Mouse (Mus musculus) E14TG2a.4 (cell line): ENCODE data around the gene Gm3285.
A peak's percentile ranks its signal among the peaks of the same experiment; 100 is the strongest.

Source experiments
- H3K27me3 ChIP-seq: 2 replicates; pipeline ENCODE4 v1.6.1; 2014; ENCODE audit warnings: low read length, control low read depth; ENCODE audit not compliant: insufficient read depth
- H3K36me3 ChIP-seq: 2 replicates; pipeline ENCODE4 v1.6.1; 2014; ENCODE audit warnings: low read length, control low read depth; ENCODE audit not compliant: insufficient read depth
- H3K4me1 ChIP-seq: replicated peaks from 2 replicates; pipeline ENCODE4 v1.6.1; 2014; ENCODE audit warnings: low read depth, low read length, control low read depth
- H3K4me3 ChIP-seq: replicated peaks from 2 replicates; pipeline ENCODE4 v1.5.1; 2014; ENCODE audit warnings: mild to moderate bottlenecking, low read length
- H3K9me3 ChIP-seq: 2 replicates; pipeline ENCODE4 v1.6.1; 2014; ENCODE audit warnings: low read length, control low read depth
- CTCF ChIP-seq: conservative IDR thresholded peaks from 2 replicates; pipeline ENCODE4 v1.5.1; 2014; ENCODE audit warnings: low read length
- NANOG ChIP-seq: IDR thresholded peaks from 2 replicates; pipeline ENCODE4 v1.6.1; 2014; ENCODE audit warnings: borderline replicate concordance, low read length, mixed read lengths
- POU5F1 ChIP-seq: IDR thresholded peaks from 2 replicates; pipeline ENCODE4 v1.6.1; 2014; ENCODE audit warnings: low read length, borderline replicate concordance

Gene Gm3285

DNA sequence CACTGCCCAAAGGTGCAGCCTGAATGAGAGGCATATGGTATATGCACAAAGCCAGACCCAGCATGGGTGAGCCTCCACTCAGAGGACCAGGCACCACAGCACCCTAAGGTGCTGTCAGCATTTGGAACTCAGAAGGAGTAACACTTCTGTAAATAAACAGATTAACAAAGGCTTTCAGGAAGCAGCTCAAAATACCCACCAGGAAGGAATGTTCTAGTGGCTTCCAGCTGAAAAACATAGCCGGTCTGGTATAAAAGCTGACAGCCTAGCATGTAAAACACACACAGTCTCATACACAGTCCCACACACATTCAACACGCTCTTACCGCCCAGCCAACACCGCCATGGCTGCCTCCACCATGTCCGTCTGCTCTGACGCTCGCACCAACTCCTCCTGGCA, at the start of gene Gm3285:
Gm3285 (plus strand) TSS at position 301 of the 400 bp plus-strand sequence.
- no peak within 1 kb of the TSS for H3K4me3 ChIP-seq
- H3K27me3 ChIP-seq = no peaks in the 10 kb centered on the region
- H3K36me3 ChIP-seq = no peaks in the 10 kb centered on the region
- H3K9me3 ChIP-seq = no peaks in the 10 kb centered on the region; the same call in 1 of the 2 replicates
- TF ChIP-seq POU5F1 = no peak
- H3K4me1 ChIP-seq = peaks cover 6% of the 10 kb centered on the region; the same call in 1 of the 2 replicates

DNA sequence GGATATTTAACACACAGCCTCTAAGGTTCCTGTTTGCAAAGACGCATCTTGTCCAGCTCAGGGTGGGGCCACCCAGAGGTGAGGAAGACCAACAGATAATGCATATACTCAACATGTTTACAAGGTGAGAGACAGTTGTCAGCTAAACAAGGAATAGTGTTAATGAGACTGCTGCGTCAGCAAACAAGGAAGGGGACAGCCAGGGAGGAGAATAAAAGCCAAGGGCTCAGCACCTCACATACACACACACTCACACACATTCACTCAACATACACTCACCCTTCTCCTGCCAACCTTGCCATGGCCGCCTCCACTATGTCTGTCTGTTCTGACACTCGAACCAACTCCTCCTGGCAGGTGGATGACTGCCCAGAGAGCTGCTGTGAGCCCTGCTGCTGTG, 47.4 kb upstream of the Gm3285 start, which contains the start of gene Gm2696:
Gm2696 (plus strand) TSS at position 301 of the 400 bp plus-strand sequence.
- no peak within 1 kb of the TSS for H3K4me3 ChIP-seq
- H3K4me1 ChIP-seq = no peaks in the 10 kb centered on the region
- no peaks in the 10 kb centered on the region for H3K27me3 ChIP-seq
- H3K9me3 ChIP-seq = peaks cover 17% of the 10 kb centered on the region
- no peak for TF ChIP-seq NANOG
- TF ChIP-seq CTCF = no peak
- TF ChIP-seq POU5F1 = no peak
- no peaks in the 10 kb centered on the region for H3K36me3 ChIP-seq

DNA sequence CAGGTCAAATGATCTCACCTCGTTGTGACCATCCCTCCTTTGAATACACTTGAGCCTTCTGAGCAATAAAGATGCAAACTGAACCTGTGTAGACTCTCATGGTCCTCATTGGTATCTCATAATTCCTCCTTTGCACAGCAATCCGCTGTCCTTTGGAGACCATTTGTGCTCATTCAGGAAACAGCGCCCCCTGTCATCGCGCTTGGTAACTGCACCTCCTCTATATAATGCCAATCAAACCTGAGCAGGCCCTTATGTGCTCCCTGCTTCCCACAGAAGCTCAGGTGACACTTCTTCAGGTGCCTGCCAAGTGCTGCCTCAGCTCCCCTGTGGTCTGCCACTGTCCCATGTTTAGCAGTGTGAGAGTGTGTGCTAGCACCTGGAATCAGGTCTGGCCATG, 46.3 kb upstream of the Gm3285 start:
- Histone ChIP-seq H3K4me3 (no peak overlapping the region), H3K36me3 (no peaks in the 10 kb centered on the region)

DNA sequence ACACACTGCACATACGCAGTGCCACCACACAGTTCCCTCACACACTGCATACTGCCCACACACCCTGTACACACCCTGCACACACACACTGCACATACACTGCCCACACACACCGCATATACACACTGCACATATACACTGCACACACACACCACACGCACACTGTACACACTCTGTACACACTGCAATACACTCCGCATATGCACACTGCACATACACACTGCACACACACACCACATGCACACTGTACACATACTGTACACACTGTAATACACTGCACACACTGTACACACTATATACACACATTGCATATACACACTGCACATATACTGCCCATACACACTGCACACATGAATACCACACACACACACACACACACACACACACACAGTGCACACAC, 43.3 kb upstream of the Gm3285 start:
- H3K36me3 ChIP-seq = no peaks in the 10 kb centered on the region
- no peaks in the 10 kb centered on the region for H3K9me3 ChIP-seq
- no peaks in the 10 kb centered on the region for H3K4me1 ChIP-seq
- no peak for TF ChIP-seq NANOG
- TF ChIP-seq CTCF = no peak
- no peak for TF ChIP-seq POU5F1
- H3K4me3 ChIP-seq = no peak overlapping the region
- no peaks in the 10 kb centered on the region for H3K27me3 ChIP-seq

More for the DNA sequence above, 46.3 kb upstream of the Gm3285 start:
- TF ChIP-seq CTCF (peak; percentile 90), NANOG (no peak), POU5F1 (no peak)
- H3K4me1 ChIP-seq = no peaks in the 10 kb centered on the region
- no peaks in the 10 kb centered on the region for H3K27me3 ChIP-seq
- peaks cover 5% of the 10 kb centered on the region for H3K9me3 ChIP-seq

DNA sequence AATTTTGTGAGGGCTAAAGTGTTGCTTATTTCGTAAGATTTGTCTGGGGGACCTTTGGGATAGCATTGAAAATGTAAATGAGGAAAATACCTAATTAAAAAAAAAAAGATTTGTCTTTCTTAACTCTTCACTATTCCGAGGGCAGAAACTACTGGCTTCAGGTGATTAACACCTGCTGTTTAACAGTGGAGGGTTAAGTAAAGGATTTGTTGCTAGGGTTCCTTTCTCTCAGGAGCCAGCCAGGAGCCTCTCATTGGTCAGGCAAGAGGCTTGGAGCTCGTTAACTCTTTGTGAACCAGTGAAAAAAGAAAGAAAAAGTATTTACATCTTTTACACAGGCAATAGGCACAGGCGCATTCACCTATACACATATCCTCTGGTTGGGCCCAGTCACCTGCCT, 42.6 kb upstream of the Gm3285 start:
- H3K36me3 ChIP-seq = no peaks in the 10 kb centered on the region
- H3K4me1 ChIP-seq = no peaks in the 10 kb centered on the region
- H3K4me3 ChIP-seq = no peak overlapping the region
- TF ChIP-seq NANOG = no peak
- no peak for TF ChIP-seq CTCF
- TF ChIP-seq POU5F1 = no peak
- H3K27me3 ChIP-seq = no peaks in the 10 kb centered on the region
- no peaks in the 10 kb centered on the region for H3K9me3 ChIP-seq

DNA sequence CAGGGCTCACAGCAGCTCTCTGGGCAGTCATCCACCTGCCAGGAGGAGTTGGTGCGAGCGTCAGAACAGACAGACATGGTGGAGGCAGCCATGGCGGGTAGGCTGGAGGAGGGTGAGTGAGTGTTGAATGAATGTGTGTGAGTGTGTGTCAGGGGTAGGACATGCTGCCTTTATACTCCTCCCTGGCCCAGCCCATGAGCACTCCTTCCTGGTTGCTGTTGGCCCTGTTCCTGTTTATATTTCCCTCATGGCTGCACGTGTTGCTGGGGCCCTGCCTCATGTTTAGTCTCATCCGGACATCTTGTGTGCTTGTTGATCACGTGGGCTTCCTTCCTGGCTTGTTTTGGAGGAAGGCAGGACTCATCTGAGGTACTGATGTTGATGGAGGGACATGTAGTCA, 34.8 kb upstream of the Gm3285 start, which contains the start of gene Krtap10-4:
Krtap10-4 (minus strand) TSS at position 145 of the 400 bp plus-strand sequence.
- Histone ChIP-seq H3K9me3 (no peaks in the 10 kb centered on the region), H3K4me3 (no peak within 1 kb of the TSS), H3K27me3 (no peaks in the 10 kb centered on the region), H3K36me3 (no peaks in the 10 kb centered on the region), H3K4me1 (no peaks in the 10 kb centered on the region)
- TF ChIP-seq CTCF (no peak), POU5F1 (no peak), NANOG (no peak)

DNA sequence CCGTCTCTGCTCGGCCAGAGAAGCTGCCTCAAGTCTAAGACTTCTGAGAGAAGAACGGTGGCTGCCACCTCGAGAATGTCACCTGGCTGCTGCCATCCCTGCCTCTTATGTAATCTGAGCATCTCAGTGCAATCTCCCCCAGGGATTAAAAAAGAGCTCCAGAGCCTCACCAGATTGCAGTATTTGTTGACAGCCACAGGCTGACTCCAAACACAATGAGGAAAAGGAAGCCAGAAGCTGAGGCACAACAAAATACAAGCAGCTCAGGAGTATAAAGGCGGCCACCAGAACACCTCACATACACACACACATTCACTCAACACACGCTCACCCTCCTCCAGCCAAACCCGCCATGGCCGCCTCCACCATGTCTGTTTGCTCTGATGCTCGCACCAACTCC, 26.1 kb upstream of the Gm3285 start, which contains the start of gene Krtap10-10:
Krtap10-10 (plus strand) TSS at position 301 of the 400 bp plus-strand sequence.
- Histone ChIP-seq H3K4me1 (0 out of 2 replicates have a peak, but pooled peaks cover 5% of the 10 kb centered on the region), H3K4me3 (peak within 1 kb of the TSS; percentile 62), H3K27me3 (no peaks in the 10 kb centered on the region), H3K36me3 (no peaks in the 10 kb centered on the region), H3K9me3 (no peaks in the 10 kb centered on the region)
- no peak for TF ChIP-seq POU5F1
- TF ChIP-seq CTCF = no peak
- no peak for TF ChIP-seq NANOG

DNA sequence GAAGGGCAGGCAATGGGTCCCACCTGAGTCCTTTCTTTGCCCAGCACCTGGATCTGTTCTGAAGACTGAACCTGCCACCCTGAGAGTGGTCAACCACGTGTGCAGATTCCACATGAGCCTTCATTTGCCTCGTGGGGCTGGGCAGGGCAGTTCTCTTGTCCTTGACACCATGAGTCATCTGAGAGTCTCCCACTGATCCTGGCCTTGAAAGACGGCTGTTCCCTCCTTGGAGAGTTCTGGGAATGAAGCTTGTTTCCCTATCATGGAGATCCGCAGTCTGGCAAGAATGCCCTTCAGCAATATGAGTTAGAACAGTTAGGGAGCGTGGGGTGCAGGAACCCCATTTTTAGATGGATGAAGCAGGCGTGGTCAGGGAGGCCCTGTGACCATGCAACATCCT, 22.8 kb upstream of the Gm3285 start:
- Histone ChIP-seq H3K27me3 (no peaks in the 10 kb centered on the region), H3K4me1 (0 out of 2 replicates have a peak, but pooled peaks cover 5% of the 10 kb centered on the region), H3K9me3 (peaks cover 16% of the 10 kb centered on the region; the same call in 1 of the 2 replicates), H3K4me3 (no peak overlapping the region), H3K36me3 (no peaks in the 10 kb centered on the region)
- no peak for TF ChIP-seq NANOG
- no peak for TF ChIP-seq CTCF
- no peak for TF ChIP-seq POU5F1

DNA sequence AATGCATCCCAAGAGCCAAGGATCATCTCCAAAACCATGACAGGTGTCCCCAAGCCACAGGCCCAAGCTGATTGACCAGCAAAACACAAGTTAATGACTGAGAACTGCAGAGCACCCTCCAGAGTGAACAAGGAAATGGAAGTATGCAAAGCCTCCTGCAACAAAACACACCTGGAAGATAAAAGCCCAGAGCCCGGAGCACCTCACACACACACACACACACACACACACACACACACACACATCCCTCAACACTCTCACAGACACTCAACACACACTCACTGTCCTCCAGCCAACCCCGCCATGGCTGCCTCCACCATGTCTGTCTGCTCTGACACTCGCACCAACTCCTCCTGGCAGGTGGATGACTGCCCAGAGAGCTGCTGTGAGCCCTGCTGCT, 15.3 kb upstream of the Gm3285 start, which contains the start of gene Gm36176:
Gm36176 (plus strand) TSS at position 301 of the 400 bp plus-strand sequence.
- H3K36me3 ChIP-seq = no peaks in the 10 kb centered on the region
- TF ChIP-seq CTCF (no peak), POU5F1 (no peak), NANOG (no peak)

More for the DNA sequence above, 15.3 kb upstream of the Gm3285 start, which contains the start of gene Gm36176:
- no peak within 1 kb of the TSS for H3K4me3 ChIP-seq
- H3K27me3 ChIP-seq = no peaks in the 10 kb centered on the region
- H3K9me3 ChIP-seq = peaks cover 20% of the 10 kb centered on the region
- peaks cover 3% of the 10 kb centered on the region for H3K4me1 ChIP-seq
